Mouse (Mus musculus): ENCODE data around the gene Ndufb11.
A peak's percentile ranks its signal among the peaks of the same experiment; 100 is the strongest.

Gene Ndufb11

DNA sequence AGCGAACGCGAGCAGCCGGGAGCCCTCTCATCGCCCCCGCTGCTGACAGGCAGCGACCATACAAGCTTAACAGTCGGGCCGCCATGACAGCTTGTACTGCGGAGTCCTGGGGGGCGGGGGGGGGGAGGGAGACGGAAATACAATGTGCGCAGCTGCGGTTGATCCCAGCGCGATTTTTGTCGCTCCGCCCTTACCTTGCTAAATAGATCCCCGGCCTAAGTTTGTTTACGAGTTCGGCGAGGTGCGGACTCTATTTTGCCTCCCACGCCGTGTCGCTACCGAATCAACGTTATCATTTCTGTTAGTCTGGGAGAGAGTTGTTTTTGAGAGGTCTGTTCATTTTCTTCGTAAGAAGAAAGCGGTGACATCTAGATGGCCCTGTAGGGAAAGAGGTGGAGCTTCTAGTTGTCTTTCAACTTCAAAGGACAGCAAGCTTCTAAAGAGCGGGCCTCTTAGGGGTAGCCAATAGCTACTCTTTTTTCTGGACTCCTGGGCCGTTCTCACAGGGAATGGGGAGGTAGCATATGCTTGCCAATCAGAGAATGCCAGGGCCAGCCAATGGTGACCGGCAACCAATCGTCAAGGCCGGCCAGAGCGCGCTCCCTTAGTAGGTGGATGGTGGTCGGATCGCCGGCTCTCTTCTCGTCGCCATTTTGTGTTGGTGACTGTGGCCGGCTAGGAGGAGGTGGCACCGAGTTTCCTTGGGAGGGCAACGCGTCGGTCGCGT, at the start of gene Ndufb11, which contains the start of gene Rbm10:
Ndufb11 (minus strand) TSS at position 444 of the 727 bp plus-strand sequence.
Rbm10 (plus strand) TSS at position 328 of the 727 bp plus-strand sequence.
- DNase-seq: peak; percentile 92

GRCm38 (mm10) chrX:20663444-20663790, 46.0 kb upstream of the Ndufb11 start:
- peak; percentile 9 for DNase-seq

DNA sequence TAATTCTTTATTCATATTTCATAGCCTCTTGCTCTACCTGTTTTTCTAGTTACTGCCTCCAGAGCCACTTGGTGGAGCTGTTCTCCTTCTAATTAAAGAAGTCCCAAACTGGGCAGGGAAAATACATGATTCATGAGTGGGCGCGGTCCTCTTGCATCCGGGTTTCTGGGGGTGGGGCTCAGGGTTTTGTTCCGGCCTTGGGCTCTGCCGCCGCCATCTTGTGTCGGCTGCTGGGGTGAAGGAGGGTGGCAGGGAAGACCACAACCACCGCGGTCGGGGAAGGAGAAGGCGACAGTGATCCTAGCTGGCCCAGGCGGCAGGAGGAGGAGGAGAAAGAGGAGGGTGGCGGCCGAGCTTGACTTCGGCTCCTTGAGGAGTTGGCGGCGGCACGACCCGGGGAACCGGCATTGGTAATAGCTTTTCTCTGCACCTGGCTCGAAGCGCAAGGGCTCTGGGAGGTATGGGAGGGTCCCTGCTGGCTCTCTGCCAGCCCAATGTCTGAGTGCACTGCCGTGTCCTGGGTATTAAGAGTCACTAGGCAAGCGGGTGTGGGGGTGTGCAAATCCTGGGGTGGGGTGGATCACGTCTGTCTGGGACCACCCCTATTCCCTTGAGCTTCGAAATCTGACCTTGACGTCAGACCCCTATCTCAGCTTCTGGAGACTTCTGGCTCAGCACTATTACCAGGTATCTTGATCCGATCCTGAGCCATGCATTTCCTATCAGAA, 45.5 kb upstream of the Ndufb11 start:
- peak; percentile 90 for DNase-seq

- peak; percentile 3 for DNase-seq
Observed at GRCm38 (mm10) chrX:20662317-20662715, 44.9 kb upstream of the Ndufb11 start.

- no peak for DNase-seq
Observed at GRCm38 (mm10) chrX:20658891-20659406, 41.5 kb upstream of the Ndufb11 start.

DNA sequence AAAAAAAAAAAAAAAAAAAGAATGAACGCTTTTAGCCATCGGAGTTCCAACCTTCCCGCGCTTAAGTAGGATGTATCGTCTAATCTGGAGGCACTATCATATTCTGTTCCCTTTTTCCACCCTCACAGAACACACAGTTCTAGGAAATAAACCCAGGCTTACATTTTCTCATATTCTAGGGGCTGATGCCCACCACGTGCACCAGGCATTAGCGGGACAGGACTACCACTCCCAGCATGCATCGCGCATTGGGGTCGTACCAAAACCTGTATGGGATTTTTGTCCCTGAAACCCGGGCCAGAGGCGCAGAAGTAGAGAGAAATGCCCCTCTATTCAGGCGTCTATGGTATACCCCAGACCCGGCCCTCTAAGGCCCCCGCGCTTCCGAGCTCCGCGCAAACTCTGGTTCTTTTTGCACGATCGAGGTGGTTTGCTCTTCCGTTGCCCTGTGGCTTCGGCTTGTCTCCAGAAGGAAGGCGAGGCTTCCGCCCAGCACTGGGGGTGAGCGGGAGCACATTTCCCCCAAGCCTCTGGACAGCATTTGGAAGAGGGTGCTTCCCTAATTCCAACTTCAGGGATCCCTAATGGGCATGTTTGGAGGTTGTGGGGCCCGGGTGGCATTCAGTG, 40.7 kb upstream of the Ndufb11 start, which contains the start of gene Uba1:
Uba1 (plus strand) TSS at position 301 of the 627 bp plus-strand sequence.
- DNase-seq: peak; percentile 81

- DNase-seq: no peak
Observed at GRCm38 (mm10) chrX:20657593-20657992, 40.2 kb upstream of the Ndufb11 start.

DNA sequence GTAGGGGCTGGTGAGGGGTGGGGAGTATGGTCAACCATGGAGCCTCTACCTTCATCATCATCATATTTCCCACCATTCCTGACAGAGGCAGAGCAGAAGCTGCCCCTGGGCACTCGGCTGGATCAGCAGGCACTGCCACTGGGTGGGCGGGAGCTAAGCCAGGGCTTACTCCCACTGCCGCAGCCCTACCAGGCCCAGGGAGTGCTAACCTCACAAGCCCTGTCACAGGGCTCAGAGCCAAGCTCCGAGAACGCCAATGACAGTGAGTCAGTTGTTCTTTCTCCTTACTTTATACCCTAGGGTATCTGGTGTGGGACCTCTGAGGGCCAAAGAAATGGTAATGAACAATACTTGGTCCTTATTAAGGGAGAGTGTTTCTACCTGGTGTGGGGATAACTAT, 27.4 kb upstream of the Ndufb11 start:
- no peak for DNase-seq

DNA sequence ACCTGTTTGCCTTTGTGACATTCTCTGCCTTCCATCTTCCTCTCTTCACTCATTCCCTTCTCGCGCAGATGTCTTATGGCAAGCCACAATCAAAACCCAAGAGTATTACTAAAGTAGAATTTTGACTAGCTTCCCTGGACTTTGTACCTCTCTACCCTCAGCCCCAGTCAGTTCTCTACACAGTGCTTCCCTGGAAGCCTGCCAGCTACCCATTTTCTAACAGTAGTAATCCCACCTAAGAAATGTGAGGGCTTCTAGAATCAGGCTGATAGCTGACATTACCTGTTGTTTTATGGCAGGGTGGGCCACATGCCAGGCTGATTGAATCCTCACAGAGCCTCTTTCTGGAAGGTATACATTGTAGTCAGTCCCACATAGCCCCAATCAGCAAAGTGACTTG, 20.7 kb upstream of the Ndufb11 start:
- DNase-seq: no peak

DNA sequence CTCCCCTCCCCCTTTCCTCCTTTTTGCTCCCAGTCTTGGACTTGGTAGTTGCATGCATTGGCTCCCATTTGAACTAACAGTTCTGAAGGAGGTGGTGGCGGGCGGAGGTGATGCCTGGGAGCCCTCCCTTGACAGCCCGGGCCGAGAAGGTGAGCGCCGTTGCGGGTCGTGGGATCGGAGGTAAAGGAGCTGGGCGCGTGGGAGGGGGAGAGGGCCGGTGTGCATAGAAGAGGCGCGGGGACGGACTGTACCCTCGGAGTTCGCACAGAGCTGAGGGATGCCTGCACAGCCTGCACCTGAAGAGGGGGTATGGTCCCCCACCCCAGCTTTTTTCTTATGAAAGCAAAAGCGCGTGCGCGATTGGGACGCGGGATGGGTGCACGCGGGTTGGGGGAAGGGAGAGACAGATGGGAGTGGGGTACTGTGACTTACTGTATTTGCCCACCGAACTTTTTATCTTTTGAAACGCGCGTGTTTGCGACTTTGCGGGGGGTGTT, 532 bp upstream of the Ndufb11 start:
- DNase-seq: no peak

DNA sequence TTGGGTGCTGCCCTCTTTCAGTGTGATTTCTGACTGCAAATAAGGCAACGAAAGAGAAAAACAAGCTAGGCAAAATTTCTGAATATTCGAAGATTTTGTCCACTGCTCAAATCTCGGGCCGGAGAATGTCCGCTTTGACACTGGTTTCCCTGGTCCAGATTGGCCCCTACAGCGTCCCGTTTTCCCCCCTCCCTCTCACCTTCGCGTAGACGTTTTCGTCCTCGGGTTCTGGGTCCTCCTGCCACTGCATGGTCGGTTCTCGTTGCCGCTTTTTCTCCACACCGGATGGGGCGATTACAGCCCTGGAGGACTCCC, 601 bp downstream of the Ndufb11 start:
- DNase-seq: no peak

DNA sequence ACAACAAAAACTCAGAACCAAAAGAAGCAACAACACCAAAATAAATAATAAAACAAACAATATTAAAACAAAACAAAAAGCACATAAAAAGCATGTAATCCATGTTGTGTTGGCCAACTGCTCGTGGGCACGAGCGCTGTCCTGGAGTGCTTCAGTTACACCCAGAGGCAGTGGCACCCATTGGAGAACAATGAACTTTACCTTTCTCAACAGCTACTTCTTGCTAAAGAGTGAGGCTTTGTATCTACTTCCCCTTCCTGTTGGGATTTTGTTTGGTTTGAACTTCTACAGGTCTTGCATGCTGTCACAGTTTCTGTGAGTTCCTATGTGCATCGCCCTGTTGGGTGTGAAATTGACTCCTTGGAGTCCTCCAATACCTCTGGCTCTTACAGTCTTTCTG, 8.9 kb downstream of the Ndufb11 start:
- DNase-seq: no peak

GRCm38 (mm10) chrX:20587968-20588367, 29.5 kb downstream of the Ndufb11 start:
- DNase-seq: no peak

GRCm38 (mm10) chrX:20573927-20574326, 43.5 kb downstream of the Ndufb11 start:
- no peak for DNase-seq

GRCm38 (mm10) chrX:20572683-20573082, 44.7 kb downstream of the Ndufb11 start:
- no peak for DNase-seq

- DNase-seq: no peak
Observed at GRCm38 (mm10) chrX:20571024-20571423, 46.4 kb downstream of the Ndufb11 start.

Measured in layer of hippocampus, adult 9-11 months (tissue).